Mouse (Mus musculus): ENCODE measurements around the gene 1810013L24Rik.
"Not testable (repeated sequence)": the region's sequence is repeated elsewhere in the genome, so short reads cannot be mapped to it uniquely, and the experiment has no call there.

1810013L24Rik gene

GRCm38 (mm10) chr16:8895301-8895700 is 65.4 kb downstream of the 1810013L24Rik start:
- no peak for DNase-seq (ENCODE audit: low read depth, low spot score)

DNA sequence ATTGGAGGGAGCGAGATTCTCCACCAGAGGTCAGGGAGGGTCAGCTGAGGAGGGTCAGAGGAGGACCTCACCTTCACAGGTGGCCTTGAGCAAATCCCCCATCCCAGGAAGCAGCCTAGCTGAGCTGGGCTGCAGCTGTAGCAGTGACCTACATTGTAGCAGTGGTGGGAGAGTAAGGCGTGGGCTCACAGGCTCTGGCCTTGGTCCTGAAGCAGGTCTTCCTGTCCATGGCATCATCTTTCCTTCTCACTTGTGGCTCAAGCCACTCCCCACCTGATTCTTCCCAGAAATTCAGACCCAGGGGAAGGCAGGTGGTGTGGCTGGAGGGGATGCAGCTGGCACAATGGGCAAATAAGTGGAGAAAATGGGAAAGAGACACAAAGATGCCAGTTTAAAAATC is 76.2 kb downstream of the 1810013L24Rik start:
- DNase-seq (ENCODE audit: low read depth, low spot score): not testable (repeated sequence)

Data from brain, embryonic 18.5 days (tissue).